Mouse (Mus musculus) stomach, postnatal 0 days (tissue): Measurements from ENCODE around the gene Wfdc1.
A peak's percentile ranks its signal among the peaks of the same experiment; 100 is the strongest.

ENCODE experiments used
- CTCF ChIP-seq: IDR thresholded peaks from 2 replicates; pipeline ENCODE4 v1.5.1; 2016; ENCODE audit warnings: antibody characterized with exemption, low read depth, mild to moderate bottlenecking, moderate library complexity
- EP300 ChIP-seq: optimal IDR thresholded peaks from 2 replicates; pipeline ENCODE3; 2016; ENCODE audit warnings: antibody characterized with exemption

DNA sequence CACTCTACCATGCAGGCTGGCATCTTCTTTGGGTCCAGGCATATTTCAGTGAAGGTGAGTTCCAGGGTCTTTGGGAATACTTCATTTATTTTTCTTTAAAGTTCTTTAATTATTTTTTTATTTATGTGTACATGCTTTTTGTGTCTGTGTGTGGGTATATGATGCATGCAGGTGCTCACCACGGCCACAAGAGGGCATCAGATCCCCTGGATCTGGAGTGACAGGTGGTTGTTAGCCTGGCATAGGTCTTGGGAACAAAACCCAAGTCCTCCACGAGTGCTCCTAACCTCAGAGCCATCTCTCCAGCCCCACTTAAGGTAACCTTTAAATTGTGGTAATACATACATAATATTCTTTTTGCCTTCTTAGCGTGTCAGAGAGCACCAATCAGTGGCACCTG, 20.0 kb upstream of the Wfdc1 start:
- peak; percentile 45 for TF ChIP-seq CTCF
- no peak for TF ChIP-seq EP300
